Mouse (Mus musculus): ENCODE data around the gene Pnmt.

DNA sequence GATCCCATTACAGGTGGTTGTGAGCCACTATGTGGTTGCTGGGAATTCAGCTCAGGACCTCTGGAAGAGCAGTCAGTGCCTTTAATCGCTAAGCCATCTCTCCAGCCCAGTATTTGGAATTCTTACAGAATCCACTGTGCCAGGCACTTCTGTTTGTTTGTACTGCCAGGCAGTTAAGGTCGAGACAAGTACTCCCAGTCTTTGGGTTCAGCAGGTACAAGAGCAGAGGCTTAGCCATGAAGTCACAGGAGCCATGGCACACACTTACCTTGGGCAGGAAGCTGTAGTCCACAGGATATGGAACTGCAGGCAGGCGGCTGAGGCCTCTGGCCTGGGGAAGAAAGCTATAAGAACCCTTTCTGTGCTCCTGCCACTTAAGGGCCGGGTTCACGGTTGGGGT lies 22.4 kb upstream of the Pnmt start:
- TF ChIP-seq POLR2A (IDR thresholded peaks at IDR 0.05; ENCODE audit: low read depth, low read length) (no peak), CTCF (conservative IDR thresholded peaks at IDR 0.05; ENCODE audit: insufficient read depth, insufficient read length, low read depth, low read length) (no peak)
